Mouse (Mus musculus) embryonic facial prominence, embryonic 14.5 days (tissue): ENCODE results near the gene Atpaf1. TPM values are rescaled to one million over a fixed set of nuclear protein-coding genes. Genes with fewer than 3 reads are reported as not detected.
A peak's percentile ranks its signal among the peaks of the same experiment; 100 is the strongest.

Experiments used
- ATAC-seq: fragments of 200-750 bp; cut with Nextera tagmentation; 2 replicates; pipeline ENCODE4 v1.8.0; 2017; ENCODE audit warnings: low read depth, moderate number of reproducible peaks, moderate TSS enrichment
- DNase-seq: peaks from one replicate; pipeline ENCODE4 v3.0.0-alpha.2; 2015; ENCODE audit warnings: low spot score
- H3K27ac ChIP-seq: fragments of 300-500 bp; sonication (generic); replicated peaks from 2 replicates; pipeline ENCODE4 v1.5.1; 2014; ENCODE audit warnings: low read depth, mild to moderate bottlenecking, low read length, moderate library complexity
- H3K27me3 ChIP-seq: fragments of 300-500 bp; sonication (generic); replicated peaks from 2 replicates; pipeline ENCODE4 v1.6.1; 2014; ENCODE audit warnings: low read length; ENCODE audit not compliant: control insufficient read depth, insufficient read depth
- H3K36me3 ChIP-seq: fragments of 300-500 bp; sonication (generic); 2 replicates; pipeline ENCODE4 v1.6.1; 2014; ENCODE audit warnings: low read length, mixed read lengths; ENCODE audit not compliant: control insufficient read depth, insufficient read depth
- H3K4me1 ChIP-seq: fragments of 300-500 bp; sonication (generic); 2 replicates; pipeline ENCODE4 v1.6.1; 2014; ENCODE audit warnings: antibody characterized with exemption, low read length; ENCODE audit not compliant: control insufficient read depth, insufficient read depth
- H3K4me2 ChIP-seq: fragments of 300-500 bp; sonication (generic); 2 replicates; pipeline ENCODE4 v1.6.1; 2014; ENCODE audit warnings: low read depth, mild to moderate bottlenecking, low read length, moderate library complexity, mixed read lengths
- H3K4me3 ChIP-seq: fragments of 300-500 bp; sonication (generic); 2 replicates; pipeline ENCODE4 v1.5.1; 2014; ENCODE audit warnings: low read depth, mild to moderate bottlenecking, low read length
- H3K9ac ChIP-seq: fragments of 300-500 bp; sonication (generic); 2 replicates; pipeline ENCODE4 v1.6.1; 2014; ENCODE audit warnings: low read depth, mild to moderate bottlenecking, low read length, moderate library complexity, mixed read lengths
- H3K9me3 ChIP-seq: fragments of 300-500 bp; sonication (generic); 2 replicates; pipeline ENCODE4 v1.6.1; 2016; ENCODE audit warnings: low read length; ENCODE audit not compliant: control insufficient read depth
- WGBS: fragments of 180-500 bp; shearing (Covaris S2); extraction: QIAGEN DNeasy Blood & Tissue Kit; methylation state at CpG from one replicate; pipeline ENCODE4 v1.1.7; 2014; 5-methylcytosine and 5-hydroxymethylcytosine counted together
- polyA plus RNA-seq: library from polyadenylated mRNA; unstranded; fragments of >200 nt; fragmentation: Nextera tagmentation; extraction: Ambion mirVana; gene quantifications from 2 replicates; pipeline ENCODE4 v1.2.1, GENCODE M21; 2014

Gene Atpaf1
- polyA plus RNA-seq, 1 experiment from 2014 or later = 54.4 TPM

DNA sequence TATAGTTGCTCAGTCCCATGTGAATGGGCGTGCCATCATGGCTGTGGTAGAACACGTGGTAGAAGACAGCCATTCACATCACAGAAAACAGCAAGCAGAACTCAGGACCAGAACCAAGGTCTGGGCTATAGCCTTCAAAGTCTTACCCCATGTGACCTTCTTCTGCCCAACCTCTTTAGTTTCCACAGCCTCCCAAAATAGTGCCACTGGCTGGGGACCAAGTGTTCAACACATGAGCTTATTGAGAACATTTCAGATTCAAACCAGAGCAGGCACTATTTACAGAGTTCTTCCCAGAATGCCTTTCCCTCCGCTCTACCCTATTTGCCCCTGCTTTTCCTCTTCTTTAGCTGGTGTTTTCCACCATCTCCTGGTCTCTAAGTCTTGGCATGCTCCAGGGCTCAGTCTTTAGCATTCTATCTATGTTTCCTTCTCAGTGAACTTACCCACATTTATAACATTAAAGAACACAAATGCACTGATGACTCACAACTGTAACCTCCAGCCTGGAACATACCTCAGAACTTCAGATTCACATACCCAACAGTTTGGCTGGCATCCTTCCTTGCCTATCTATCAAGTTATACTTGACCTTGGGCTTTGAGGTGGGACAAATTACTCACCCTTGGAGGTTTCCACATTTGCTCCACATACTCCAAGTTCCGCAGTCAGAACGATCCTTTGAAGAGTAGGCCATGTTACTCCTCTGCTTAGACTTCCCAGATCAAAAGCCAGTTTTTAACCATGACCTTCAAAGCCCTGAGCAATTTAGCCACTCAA, 2.4 kb upstream of the Atpaf1 start:
- Histone ChIP-seq H3K4me2 (no peak overlapping the region), H3K27me3 (no peaks in the 10 kb centered on the region), H3K27ac (no peak overlapping the region), H3K9me3 (no peaks in the 10 kb centered on the region), H3K4me1 (peaks cover 7% of the 10 kb centered on the region), H3K9ac (no peak overlapping the region), H3K36me3 (0 out of 2 replicates have a peak, but pooled peaks cover 4% of the 10 kb centered on the region), H3K4me3 (no peak overlapping the region)
- ATAC-seq (no peak), DNase-seq (no peak)
- WGBS = 87% methylated on average over 5 of the region's 5 CpGs

GRCm38 (mm10) chr4:115785511-115786034, 961 bp downstream of the Atpaf1 start:
- Histone ChIP-seq H3K4me2 (peak overlapping the region; percentile 72), H3K9me3 (no peaks in the 10 kb centered on the region), H3K4me3 (peak overlapping the region; percentile 76), H3K9ac (peak overlapping the region; percentile 88), H3K27me3 (no peaks in the 10 kb centered on the region), H3K36me3 (peaks cover 23% of the 10 kb centered on the region), H3K4me1 (peaks cover 7% of the 10 kb centered on the region), H3K27ac (no peak overlapping the region; the same call in 1 of the 2 replicates)
- DNase-seq = no peak
- peak; percentile 9; the same call in 1 of the 2 replicates for ATAC-seq
- 52% methylated on average over 7 of the region's 7 CpGs for WGBS

- 80% methylated on average over 3 of the region's 3 CpGs for WGBS
- no peak overlapping the region for H3K9ac ChIP-seq
Observed at GRCm38 (mm10) chr4:115790864-115791263, 6.3 kb downstream of the Atpaf1 start.

DNA sequence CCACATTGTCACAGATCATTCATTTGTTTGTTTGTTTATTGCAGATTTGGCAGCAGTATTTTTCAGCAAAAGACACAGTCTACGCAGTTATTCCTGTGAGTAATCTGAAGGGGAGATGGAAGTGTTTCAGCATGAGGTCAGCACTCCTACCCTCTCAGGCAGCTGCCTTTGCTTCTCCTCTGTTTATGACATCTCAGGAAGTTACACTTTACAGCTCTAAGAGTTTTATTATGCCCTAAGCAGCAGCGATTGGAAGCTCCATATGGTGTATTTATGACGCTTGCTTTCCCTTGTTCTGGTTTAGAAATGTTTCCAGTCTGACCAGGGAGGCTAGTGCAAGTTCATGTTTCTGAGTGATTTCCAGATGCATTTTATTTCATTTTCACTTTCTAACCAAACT, 10.7 kb downstream of the Atpaf1 start:
- no peak for ATAC-seq
- 90% methylated on average over 3 of the region's 3 CpGs for WGBS
- H3K36me3 ChIP-seq = peaks cover 87% of the 10 kb centered on the region
- H3K4me2 ChIP-seq = no peak overlapping the region
- no peaks in the 10 kb centered on the region for H3K27me3 ChIP-seq
- H3K4me1 ChIP-seq = no peaks in the 10 kb centered on the region
- no peak for DNase-seq
- H3K4me3 ChIP-seq = no peak overlapping the region
- no peaks in the 10 kb centered on the region for H3K9me3 ChIP-seq
- H3K27ac ChIP-seq = no peak overlapping the region
- H3K9ac ChIP-seq = no peak overlapping the region

More at GRCm38 (mm10) chr4:115790864-115791263, 6.3 kb downstream of the Atpaf1 start:
- ATAC-seq (no peak), DNase-seq (no peak)
- no peaks in the 10 kb centered on the region for H3K27me3 ChIP-seq
- no peak overlapping the region for H3K4me3 ChIP-seq
- no peak overlapping the region for H3K27ac ChIP-seq
- peaks cover 67% of the 10 kb centered on the region for H3K36me3 ChIP-seq
- peaks cover 1% of the 10 kb centered on the region for H3K4me1 ChIP-seq
- no peaks in the 10 kb centered on the region for H3K9me3 ChIP-seq
- no peak overlapping the region for H3K4me2 ChIP-seq

GRCm38 (mm10) chr4:115799981-115800380, 15.4 kb downstream of the Atpaf1 start:
- Histone ChIP-seq H3K9ac (no peak overlapping the region), H3K9me3 (no peaks in the 10 kb centered on the region), H3K36me3 (peaks cover 76% of the 10 kb centered on the region), H3K4me2 (no peak overlapping the region), H3K4me3 (no peak overlapping the region), H3K4me1 (no peaks in the 10 kb centered on the region), H3K27ac (no peak overlapping the region), H3K27me3 (no peaks in the 10 kb centered on the region)
- 81% methylated on average over 3 of the region's 3 CpGs for WGBS
- ATAC-seq (no peak), DNase-seq (peak; percentile 49)

GRCm38 (mm10) chr4:115812326-115812725, 27.7 kb downstream of the Atpaf1 start:
- H3K4me1 ChIP-seq = no peaks in the 10 kb centered on the region
- H3K27me3 ChIP-seq = no peaks in the 10 kb centered on the region
- H3K36me3 ChIP-seq = peaks cover 54% of the 10 kb centered on the region
- H3K9me3 ChIP-seq = no peaks in the 10 kb centered on the region
- H3K4me3 ChIP-seq = no peak overlapping the region
- DNase-seq = no peak
- no peak overlapping the region for H3K27ac ChIP-seq
- no peak overlapping the region for H3K9ac ChIP-seq
- no peak overlapping the region for H3K4me2 ChIP-seq
- no peak for ATAC-seq
- WGBS = 93% methylated on average over 4 of the region's 4 CpGs

GRCm38 (mm10) chr4:115815606-115816005, 31.0 kb downstream of the Atpaf1 start:
- H3K27me3 ChIP-seq = no peaks in the 10 kb centered on the region
- no peaks in the 10 kb centered on the region for H3K9me3 ChIP-seq
- DNase-seq (no peak), ATAC-seq (no peak)
- WGBS = 89% methylated on average over 5 of the region's 5 CpGs
- H3K36me3 ChIP-seq = peaks cover 54% of the 10 kb centered on the region
- H3K4me1 ChIP-seq = no peaks in the 10 kb centered on the region
- no peak overlapping the region for H3K4me2 ChIP-seq
- H3K27ac ChIP-seq = no peak overlapping the region
- H3K4me3 ChIP-seq = no peak overlapping the region
- no peak overlapping the region for H3K9ac ChIP-seq

DNA sequence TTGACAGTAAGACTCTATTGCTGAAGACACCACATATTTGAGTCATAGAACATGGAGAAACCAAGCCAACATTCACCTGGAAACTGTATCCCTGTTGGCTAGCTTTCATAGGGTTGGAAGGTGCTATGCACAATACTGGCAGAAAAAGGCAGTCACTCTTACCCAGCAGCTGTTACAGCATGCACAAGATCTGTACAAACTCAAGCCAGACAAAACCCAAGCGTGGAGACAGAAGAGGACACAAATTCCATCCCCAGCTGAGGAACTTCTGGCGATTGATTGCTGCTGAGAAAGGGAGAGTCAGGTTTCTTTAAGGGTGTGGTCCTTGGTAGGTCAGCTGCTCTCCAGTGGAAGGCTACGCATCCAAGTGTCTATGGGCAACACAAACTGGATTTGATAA, 35.6 kb downstream of the Atpaf1 start:
- H3K27me3 ChIP-seq = no peaks in the 10 kb centered on the region
- no peak for ATAC-seq
- no peaks in the 10 kb centered on the region for H3K9me3 ChIP-seq
- no peak overlapping the region for H3K4me3 ChIP-seq
- no peak overlapping the region for H3K4me2 ChIP-seq
- DNase-seq = no peak
- 63% methylated on average over 3 of the region's 3 CpGs for WGBS
- no peak overlapping the region for H3K27ac ChIP-seq
- H3K4me1 ChIP-seq = no peaks in the 10 kb centered on the region
- H3K9ac ChIP-seq = no peak overlapping the region
- H3K36me3 ChIP-seq = peaks cover 21% of the 10 kb centered on the region

GRCm38 (mm10) chr4:115820944-115821343, 36.3 kb downstream of the Atpaf1 start:
- Histone ChIP-seq H3K4me1 (no peaks in the 10 kb centered on the region), H3K4me3 (no peak overlapping the region), H3K4me2 (no peak overlapping the region), H3K36me3 (peaks cover 14% of the 10 kb centered on the region; the same call in 1 of the 2 replicates), H3K9me3 (no peaks in the 10 kb centered on the region), H3K27ac (no peak overlapping the region), H3K27me3 (no peaks in the 10 kb centered on the region), H3K9ac (no peak overlapping the region)
- ATAC-seq = no peak
- 80% methylated on average over 3 of the region's 3 CpGs for WGBS
- no peak for DNase-seq
